In the genomic region with DNA sequence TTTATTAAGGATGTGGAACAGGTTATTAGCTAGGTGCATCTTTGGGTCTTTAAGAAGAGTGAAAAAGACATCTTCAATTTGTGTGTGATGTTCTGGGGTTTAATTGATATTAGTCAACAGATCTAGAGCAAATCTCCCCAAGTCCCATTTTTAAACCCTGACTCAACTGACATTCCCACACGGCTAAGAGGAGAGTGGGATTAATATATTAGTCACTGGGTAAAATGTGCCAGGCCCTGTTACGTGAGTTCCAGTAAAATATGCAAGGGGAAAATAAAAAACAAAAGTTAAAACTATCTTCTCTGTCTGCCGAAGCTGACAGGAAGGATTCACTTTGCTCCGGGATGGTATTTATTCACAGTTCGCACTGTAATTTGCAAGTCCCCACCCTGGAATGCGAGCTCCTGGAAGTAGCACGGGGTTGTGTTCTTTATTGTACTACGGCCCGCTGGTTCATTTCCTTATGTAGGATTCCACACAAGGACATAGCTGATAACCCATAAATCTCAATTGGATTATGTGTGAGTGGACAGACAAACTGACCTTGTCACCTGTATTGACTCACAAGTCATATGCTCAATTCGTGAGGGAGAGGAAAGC, we compare ENCODE assay signal across 22 mouse cellular contexts.
DNase-seq lines count a peak whose midpoint lies in the region; ATAC-seq lines count a peak whose summit lies in the region.
"Had no signal": no experiment of that assay in that cellular context is flagged by ENCODE, and none has a peak within 500 bp of the region (broad histone marks: within the 10 kb centered on the region; RNA-seq: fewer than 3 reads in every experiment).

No protein-coding gene starts in this region.

- peak overlapping the region; percentile 54 for H3K4me3 ChIP-seq in liver, embryonic 13.5 days (replicated peaks)
- H3K4me3 ChIP-seq in liver, embryonic 11.5 days (ENCODE audit: low read depth, low read length): no peak overlapping the region
- H3K4me3 ChIP-seq in limb, embryonic 10.5 days: no peak overlapping the region
- H3K4me3 ChIP-seq: embryonic facial prominence, embryonic 13.5 days; megakaryocyte, embryonic 14.5 days had no signal

- H3K27ac ChIP-seq in liver, embryonic 13.5 days: peak overlapping the region; percentile 95
- no peak overlapping the region for H3K27ac ChIP-seq in liver, embryonic 11.5 days (ENCODE audit: low read depth, low read length)
- H3K27ac ChIP-seq in limb, embryonic 10.5 days: peak overlapping the region; percentile 21; the same call in 1 of the 2 replicates
- H3K27ac ChIP-seq: embryonic facial prominence, embryonic 13.5 days; hindbrain, embryonic 14.5 days had no signal

- H3K4me1 ChIP-seq in liver, embryonic 13.5 days (replicated peaks): peaks cover 69% of the 10 kb centered on the region
- H3K4me1 ChIP-seq in liver, embryonic 11.5 days (replicated peaks; ENCODE audit: control insufficient read depth, insufficient read depth, low read length): peaks cover 24% of the 10 kb centered on the region
- H3K4me1 ChIP-seq in limb, embryonic 10.5 days: peaks cover 29% of the 10 kb centered on the region

- ATAC-seq in liver, embryonic 13.5 days (ENCODE audit: low read depth): no peak
- ATAC-seq in liver, embryonic 11.5 days (replicated peaks; ENCODE audit: low FRiP score): no peak
- ATAC-seq: forebrain, embryonic 14.5 days; midbrain, embryonic 16.5 days had no signal

- peak overlapping the region; percentile 66 for H3K4me2 ChIP-seq in liver, embryonic 13.5 days
- H3K4me2 ChIP-seq in liver, embryonic 11.5 days: no peak overlapping the region
- H3K4me2 ChIP-seq: hindbrain, embryonic 14.5 days had no signal

- H3K9me3 ChIP-seq in liver, embryonic 13.5 days (replicated peaks): no peaks in the 10 kb centered on the region
- H3K9me3 ChIP-seq in liver, embryonic 11.5 days (ENCODE audit: control insufficient read depth, low read length): peaks cover 2% of the 10 kb centered on the region; the same call in 1 of the 2 replicates
- no peaks in the 10 kb centered on the region for H3K9me3 ChIP-seq in limb, embryonic 10.5 days (replicated peaks)
- H3K9me3 ChIP-seq: megakaryocyte, embryonic 14.5 days had no signal

- H3K9ac ChIP-seq in liver, embryonic 13.5 days: peak overlapping the region; percentile 71
- no peak overlapping the region for H3K9ac ChIP-seq in liver, embryonic 11.5 days (ENCODE audit: low read depth, low read length)
- H3K9ac ChIP-seq: embryonic facial prominence, embryonic 13.5 days; hindbrain, embryonic 14.5 days had no signal

- H3K27me3 ChIP-seq in liver, embryonic 13.5 days: no peaks in the 10 kb centered on the region
- H3K27me3 ChIP-seq in liver, embryonic 11.5 days (replicated peaks; ENCODE audit: control insufficient read depth, insufficient read depth, low read length): no peaks in the 10 kb centered on the region
- no peaks in the 10 kb centered on the region for H3K27me3 ChIP-seq in limb, embryonic 10.5 days (ENCODE audit: low read depth, poor library complexity, severe bottlenecking)
- H3K27me3 ChIP-seq: CH12.LX; embryonic facial prominence, embryonic 13.5 days; megakaryocyte, embryonic 14.5 days had no signal

- H3K36me3 ChIP-seq in liver, embryonic 13.5 days: peaks cover 3% of the 10 kb centered on the region
- no peaks in the 10 kb centered on the region for H3K36me3 ChIP-seq in liver, embryonic 11.5 days (ENCODE audit: control insufficient read depth, insufficient read depth, low read length)
- peaks cover 17% of the 10 kb centered on the region for H3K36me3 ChIP-seq in limb, embryonic 10.5 days

- WGBS in liver, embryonic 13.5 days (ENCODE audit: insufficient replicate concordance): 71% methylated on average over 10 of the region's 10 CpGs
- 64% methylated on average over 10 of the region's 10 CpGs for WGBS in liver, embryonic 11.5 days
- 50% methylated on average over 10 of the region's 10 CpGs for WGBS in limb, embryonic 10.5 days

- no peak for DNase-seq in liver, embryonic 13.5 days
- DNase-seq in liver, embryonic 11.5 days (ENCODE audit: low spot score): no peak
- peak; percentile 91 for DNase-seq in R1 (ENCODE audit: low read depth, low spot score)
- no peak for DNase-seq in limb, embryonic 10.5 days (ENCODE audit: low spot score)
- no peak for DNase-seq in natural killer cell, adult 2 months (ENCODE audit: low spot score in 2 of 2)
- DNase-seq in testis, postnatal 14 days (ENCODE audit: low spot score): no peak
- no peak for DNase-seq in T-cell, adult 2 months (ENCODE audit: low spot score)
- DNase-seq: adrenal gland, adult 8-10 months; cerebellum, adult 8-10 months; gastrocnemius, postnatal 25 days; heart, postnatal 10 days; kidney, adult 11 months; kidney, postnatal 10 days; lung, postnatal 14 days; spleen, adult 18-20 months; thymus, adult 2 months had no signal
